Comparison of ENCODE assay signal across 1 mouse cellular context in the genomic region with DNA sequence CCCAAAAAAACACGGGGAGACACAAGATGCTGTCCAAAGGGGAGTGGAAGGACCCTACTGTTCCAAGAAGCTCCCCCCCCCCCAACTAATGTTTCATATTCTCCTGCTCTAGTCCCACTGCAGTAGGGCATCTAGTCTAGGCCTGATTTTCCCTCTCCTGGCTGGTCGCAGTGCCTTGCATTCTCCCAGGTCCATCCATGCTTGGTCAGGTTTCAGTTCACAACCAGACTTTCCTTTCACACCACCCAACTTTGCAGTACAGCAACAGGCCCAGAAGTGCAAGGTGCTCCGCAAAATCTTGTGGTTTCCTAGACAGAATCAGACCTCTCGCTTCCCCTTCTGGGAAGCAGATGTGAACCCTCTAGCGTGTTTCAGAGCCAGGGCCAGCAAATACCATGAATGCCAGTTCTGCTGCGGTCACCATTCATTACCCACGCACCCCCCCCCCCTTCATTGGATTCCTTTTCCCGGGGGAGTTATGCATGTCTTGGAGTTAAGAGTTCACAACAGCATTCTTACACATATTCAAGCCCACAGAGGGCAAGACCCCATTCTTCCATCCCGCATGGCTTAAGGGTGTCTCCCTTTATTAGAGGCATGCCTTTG.
TF ChIP-seq lines count a peak whose summit lies in the region.

No protein-coding gene starts in this region.

TF ChIP-seq in CH12.LX, 34 proteins besides CTCF, POLR2A, EP300 and RAD21 (continued from another document):
- TF ChIP-seq ZKSCAN1 (IDR thresholded peaks at IDR 0.05; ENCODE audit: borderline replicate concordance, low read depth, low read length) (no peak), TCF12 (IDR thresholded peaks at IDR 0.05; ENCODE audit: low read depth, low read length) (peak; percentile 93), USF2 (conservative IDR thresholded peaks at IDR 0.05; ENCODE audit: low read depth, low read length) (no peak), IRF4 (IDR thresholded peaks at IDR 0.05; ENCODE audit: low read depth, low read length) (peak; percentile 94), ETS1 (conservative IDR thresholded peaks at IDR 0.05; ENCODE audit: low read depth, low read length) (peak; percentile 48), JUN (IDR thresholded peaks at IDR 0.05; ENCODE audit: insufficient read depth, low read depth, low read length) (peak; percentile 53; the same call in 1 of the 2 replicates), NELFE (IDR thresholded peaks at IDR 0.05; ENCODE audit: low read depth, low read length) (no peak), BHLHE40 (IDR thresholded peaks at IDR 0.05; ENCODE audit: low read depth, low read length) (peak; percentile 77), SMC3 (IDR thresholded peaks at IDR 0.05; ENCODE audit: low read depth, low read length) (no peak), JUND (conservative IDR thresholded peaks at IDR 0.05; ENCODE audit: low read depth, low read length) (0 out of 2 replicates have a peak, but pooled peaks have one; percentile 41), GABPA (IDR thresholded peaks at IDR 0.05; ENCODE audit: insufficient replicate concordance, low read depth, low read length) (no peak), RCOR1 (conservative IDR thresholded peaks at IDR 0.05; ENCODE audit: low read depth, low read length) (peak; percentile 88), MXI1 (IDR thresholded peaks at IDR 0.05; ENCODE audit: low read depth, low read length) (peak; percentile 58), E2F4 (IDR thresholded peaks at IDR 0.05; ENCODE audit: insufficient replicate concordance, low read depth, low read length) (no peak), CHD1 (IDR thresholded peaks at IDR 0.05; ENCODE audit: low read depth, low read length) (no peak), MAFK (IDR thresholded peaks at IDR 0.05; ENCODE audit: insufficient replicate concordance, low read length) (0 out of 2 replicates have a peak, but pooled peaks have one; percentile 49), KAT2A (IDR thresholded peaks at IDR 0.05; ENCODE audit: insufficient replicate concordance, low read length) (no peak)
